Mouse (Mus musculus): Measurements from ENCODE around the gene Rbks. TPM values are rescaled to one million over a fixed set of nuclear protein-coding genes. Genes with fewer than 3 reads are reported as not detected.

Rbks gene
- total and polyA plus RNA-seq, 2 experiments from 2014 or later, result 2.2 to 2.9 TPM

DNA sequence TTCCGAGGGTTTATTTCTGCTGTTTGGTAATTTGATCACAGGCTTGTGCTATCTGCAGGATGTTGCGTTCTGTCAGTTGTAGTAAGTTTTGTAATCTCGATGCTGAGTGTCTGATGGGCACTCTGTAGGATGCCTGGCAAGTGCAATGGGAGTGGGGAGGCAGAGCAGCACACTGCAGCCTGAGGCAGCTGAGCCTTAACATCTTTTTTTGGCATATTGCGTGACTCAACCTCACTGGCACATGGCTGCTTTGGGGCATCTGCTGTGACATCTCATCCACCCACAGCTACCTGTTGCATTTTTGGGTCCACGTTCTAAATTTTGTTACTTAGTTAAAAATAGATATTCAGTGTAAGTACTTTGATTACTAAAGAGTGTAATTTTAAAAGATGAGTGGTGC, 7.5 kb upstream of the Rbks start:
- 88% methylated on average over 5 of the region's 5 CpGs for WGBS
- Histone ChIP-seq H3K9me3 (ENCODE audit: low read length) (no peaks in the 10 kb centered on the region), H3K27me3 (ENCODE audit: insufficient read depth, low read length) (no peaks in the 10 kb centered on the region), H3K27ac (ENCODE audit: low read depth, low read length) (no peak overlapping the region), H3K4me3 (ENCODE audit: low read depth, low read length) (no peak overlapping the region), H3K36me3 (ENCODE audit: insufficient read depth, low read length) (peaks cover 4% of the 10 kb centered on the region; the same call in 1 of the 2 replicates), H3K4me2 (ENCODE audit: low read depth, low read length, poor library complexity, severe bottlenecking) (no peak overlapping the region), H3K9ac (replicated peaks; ENCODE audit: low read length, poor library complexity, severe bottlenecking) (no peak overlapping the region), H3K4me1 (ENCODE audit: insufficient read depth, low read length) (no peaks in the 10 kb centered on the region)
- TF ChIP-seq CTCF (IDR thresholded peaks at IDR 0.05), result no peak
- ATAC-seq (ENCODE audit: low FRiP score) (no peak), DNase-seq (ENCODE audit: low spot score) (no peak)

DNA sequence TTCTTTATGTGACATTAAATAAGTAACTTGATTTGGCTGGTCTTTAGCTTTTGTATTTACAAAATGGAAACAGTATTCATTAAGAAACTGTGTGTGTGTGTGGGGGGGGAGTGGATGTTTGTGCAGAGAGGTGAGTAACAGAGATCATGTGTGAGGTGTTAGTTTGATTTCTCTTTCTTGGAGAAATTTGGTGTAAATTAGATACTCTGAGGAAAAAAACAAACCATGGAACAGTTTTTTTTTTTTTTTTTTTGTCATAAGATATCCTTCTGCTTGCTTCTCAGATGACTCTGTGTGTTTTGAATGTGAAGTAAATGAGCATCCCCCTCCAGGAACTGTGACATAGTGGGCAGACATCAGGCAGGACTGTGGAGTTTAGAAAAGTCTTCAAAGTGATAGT, 2.0 kb upstream of the Rbks start:
- Histone ChIP-seq H3K9me3 (ENCODE audit: low read length) (no peaks in the 10 kb centered on the region), H3K27ac (ENCODE audit: low read depth, low read length) (no peak overlapping the region), H3K4me3 (ENCODE audit: low read depth, low read length) (no peak overlapping the region), H3K4me1 (ENCODE audit: insufficient read depth, low read length) (0 out of 2 replicates have a peak, but pooled peaks cover 4% of the 10 kb centered on the region), H3K9ac (replicated peaks; ENCODE audit: low read length, poor library complexity, severe bottlenecking) (no peak overlapping the region), H3K36me3 (ENCODE audit: insufficient read depth, low read length) (no peaks in the 10 kb centered on the region), H3K27me3 (ENCODE audit: insufficient read depth, low read length) (no peaks in the 10 kb centered on the region), H3K4me2 (ENCODE audit: low read depth, low read length, poor library complexity, severe bottlenecking) (no peak overlapping the region)
- TF ChIP-seq CTCF (IDR thresholded peaks at IDR 0.05), result no peak
- no peak for ATAC-seq (ENCODE audit: low FRiP score)
- DNase-seq (ENCODE audit: low spot score), result no peak

DNA sequence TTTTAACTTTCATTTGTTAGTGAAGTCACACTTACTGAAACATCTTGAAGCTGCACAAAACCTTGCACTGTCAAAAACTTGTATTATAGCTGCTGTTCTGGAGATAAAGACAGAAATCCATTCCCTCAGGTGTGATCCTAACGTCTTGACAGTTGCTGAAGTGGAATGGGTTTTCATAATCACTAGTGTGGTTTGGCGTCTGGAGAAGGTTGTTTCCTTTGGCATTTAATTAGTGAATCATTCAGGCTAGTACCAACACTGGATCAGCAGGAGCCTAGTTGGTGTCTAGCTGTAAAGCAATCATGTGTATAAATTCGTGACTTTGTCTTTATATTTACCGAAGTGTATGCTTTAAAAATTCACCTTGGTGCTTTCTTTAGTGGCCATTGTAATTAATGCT, 1.5 kb upstream of the Rbks start:
- no peak overlapping the region for H3K9ac ChIP-seq (replicated peaks; ENCODE audit: low read length, poor library complexity, severe bottlenecking)
- no peaks in the 10 kb centered on the region for H3K9me3 ChIP-seq (ENCODE audit: low read length)
- H3K27ac ChIP-seq (ENCODE audit: low read depth, low read length), result no peak overlapping the region
- no peak for TF ChIP-seq CTCF (IDR thresholded peaks at IDR 0.05)
- no peaks in the 10 kb centered on the region for H3K27me3 ChIP-seq (ENCODE audit: insufficient read depth, low read length)
- H3K36me3 ChIP-seq (ENCODE audit: insufficient read depth, low read length), result no peaks in the 10 kb centered on the region
- no peak for ATAC-seq (ENCODE audit: low FRiP score)
- 0 out of 2 replicates have a peak, but pooled peaks cover 4% of the 10 kb centered on the region for H3K4me1 ChIP-seq (ENCODE audit: insufficient read depth, low read length)
- WGBS, result 45% methylated on average over 4 of the region's 4 CpGs
- H3K4me2 ChIP-seq (ENCODE audit: low read depth, low read length, poor library complexity, severe bottlenecking), result peak overlapping the region; percentile 72; the same call in 1 of the 2 replicates
- DNase-seq (ENCODE audit: low spot score), result no peak
- peak overlapping the region; percentile 70; the same call in 1 of the 2 replicates for H3K4me3 ChIP-seq (ENCODE audit: low read depth, low read length)

DNA sequence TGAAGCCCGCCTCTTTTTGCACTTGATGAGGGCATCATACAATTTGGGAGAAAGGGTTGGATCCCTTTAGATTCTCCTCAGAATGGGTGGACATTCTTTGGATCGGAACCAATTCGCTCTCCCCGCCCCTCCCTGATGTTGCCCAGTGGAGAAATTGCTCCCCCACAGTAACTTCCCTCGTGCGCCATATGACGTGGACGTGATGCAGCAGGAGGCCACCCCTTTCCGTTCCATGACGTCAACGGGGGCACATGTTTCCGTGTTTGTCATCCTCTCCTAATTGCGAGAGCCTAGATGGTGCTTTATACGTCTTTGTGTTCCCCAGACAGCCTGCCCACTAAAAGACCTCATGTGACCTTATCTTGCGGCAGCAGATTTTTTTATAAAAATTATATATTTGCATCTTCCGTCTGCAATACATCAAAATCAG, 885 bp upstream of the Rbks start:
- Histone ChIP-seq H3K27ac (ENCODE audit: low read depth, low read length) (peak overlapping the region; percentile 74), H3K4me1 (ENCODE audit: insufficient read depth, low read length) (0 out of 2 replicates have a peak, but pooled peaks cover 4% of the 10 kb centered on the region), H3K4me2 (ENCODE audit: low read depth, low read length, poor library complexity, severe bottlenecking) (peak overlapping the region; percentile 72), H3K4me3 (ENCODE audit: low read depth, low read length) (peak overlapping the region; percentile 70), H3K36me3 (ENCODE audit: insufficient read depth, low read length) (no peaks in the 10 kb centered on the region), H3K9me3 (ENCODE audit: low read length) (no peaks in the 10 kb centered on the region), H3K27me3 (ENCODE audit: insufficient read depth, low read length) (no peaks in the 10 kb centered on the region), H3K9ac (replicated peaks; ENCODE audit: low read length, poor library complexity, severe bottlenecking) (peak overlapping the region; percentile 76)
- ATAC-seq (ENCODE audit: low FRiP score), result peak; percentile 85
- TF ChIP-seq CTCF (IDR thresholded peaks at IDR 0.05), result no peak
- WGBS, result 2% methylated on average over 16 of the region's 16 CpGs
- peak; percentile 86 for DNase-seq (ENCODE audit: low spot score)

DNA sequence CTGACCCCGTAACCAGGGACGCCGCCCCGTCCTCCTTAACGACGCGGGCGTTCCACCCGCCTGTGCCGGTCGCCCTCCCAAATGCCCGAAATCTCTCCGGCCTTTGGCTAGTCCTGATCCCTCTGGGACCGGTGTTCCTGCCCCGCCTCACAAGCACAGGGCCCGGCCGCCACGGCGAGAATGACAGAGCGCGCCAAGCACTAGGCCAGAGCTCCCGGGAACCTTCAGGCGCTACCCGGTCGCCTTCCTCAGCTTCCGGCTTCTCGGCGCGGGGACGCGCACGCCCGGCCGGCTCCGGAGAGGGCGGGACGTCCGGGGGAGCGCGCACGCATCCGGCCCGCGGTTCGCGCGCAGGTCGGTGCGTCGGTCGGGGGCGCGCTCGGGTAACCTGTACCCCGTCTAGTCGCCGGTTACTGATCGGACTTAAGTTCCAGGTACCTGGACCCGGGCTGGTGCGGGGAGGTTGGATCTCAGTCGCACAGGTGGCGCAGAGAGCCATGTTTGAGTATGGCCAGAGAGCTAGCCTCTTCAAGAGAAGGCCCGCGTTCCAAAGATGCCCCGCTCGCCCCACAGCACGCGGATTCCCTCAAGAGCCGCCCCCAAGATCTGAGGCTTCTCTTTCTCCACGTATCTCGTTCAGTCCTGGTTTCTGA, 343 bp upstream of the Rbks start, which contains the start of gene Babam2:
Gene Babam2 (plus strand): TSS at position 41 of the 653 bp plus-strand sequence.
- H3K4me3 ChIP-seq (ENCODE audit: low read depth, low read length), result peak within 1 kb of the TSS; percentile 70
- ATAC-seq (ENCODE audit: low FRiP score) (peak; percentile 96), DNase-seq (ENCODE audit: low spot score) (peak; percentile 91)
- peak within 1 kb of the TSS; percentile 76 for H3K9ac ChIP-seq (replicated peaks; ENCODE audit: low read length, poor library complexity, severe bottlenecking)
- H3K4me1 ChIP-seq (ENCODE audit: insufficient read depth, low read length), result 0 out of 2 replicates have a peak, but pooled peaks cover 4% of the 10 kb centered on the region
- H3K36me3 ChIP-seq (ENCODE audit: insufficient read depth, low read length), result no peaks in the 10 kb centered on the region
- WGBS, result under 1% methylated on average over 71 of the region's 71 CpGs
- no peaks in the 10 kb centered on the region for H3K9me3 ChIP-seq (ENCODE audit: low read length)
- H3K27me3 ChIP-seq (ENCODE audit: insufficient read depth, low read length), result no peaks in the 10 kb centered on the region
- no peak for TF ChIP-seq CTCF (IDR thresholded peaks at IDR 0.05)
- peak within 1 kb of the TSS; percentile 72 for H3K4me2 ChIP-seq (ENCODE audit: low read depth, low read length, poor library complexity, severe bottlenecking)
- peak within 1 kb of the TSS; percentile 74 for H3K27ac ChIP-seq (ENCODE audit: low read depth, low read length)

DNA sequence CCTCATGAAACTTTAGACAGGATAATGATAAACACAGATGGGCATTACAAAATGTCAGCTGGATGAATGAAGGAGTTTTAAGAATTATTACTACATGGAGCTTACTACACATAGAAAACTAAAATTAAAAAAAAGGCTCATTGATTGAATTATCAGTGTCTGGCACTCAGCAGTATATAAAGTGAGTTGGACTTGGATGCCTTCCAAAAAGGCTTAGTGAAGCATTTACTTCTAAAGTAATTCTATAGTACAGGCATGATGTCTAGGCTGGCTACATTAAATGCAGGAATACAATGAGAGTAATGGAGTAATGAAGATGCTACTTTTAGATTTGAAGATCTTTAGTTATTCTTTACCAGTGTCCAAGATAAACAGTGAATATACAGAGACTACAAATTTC, 4.2 kb downstream of the Rbks start:
- H3K9me3 ChIP-seq (ENCODE audit: low read length), result no peaks in the 10 kb centered on the region
- H3K4me2 ChIP-seq (ENCODE audit: low read depth, low read length, poor library complexity, severe bottlenecking), result no peak overlapping the region
- no peak for ATAC-seq (ENCODE audit: low FRiP score)
- no peaks in the 10 kb centered on the region for H3K27me3 ChIP-seq (ENCODE audit: insufficient read depth, low read length)
- H3K9ac ChIP-seq (replicated peaks; ENCODE audit: low read length, poor library complexity, severe bottlenecking), result no peak overlapping the region
- H3K4me1 ChIP-seq (ENCODE audit: insufficient read depth, low read length), result 0 out of 2 replicates have a peak, but pooled peaks cover 4% of the 10 kb centered on the region
- no peak for TF ChIP-seq CTCF (IDR thresholded peaks at IDR 0.05)
- H3K4me3 ChIP-seq (ENCODE audit: low read depth, low read length), result no peak overlapping the region
- DNase-seq (ENCODE audit: low spot score), result no peak
- no peaks in the 10 kb centered on the region for H3K36me3 ChIP-seq (ENCODE audit: insufficient read depth, low read length)
- H3K27ac ChIP-seq (ENCODE audit: low read depth, low read length), result no peak overlapping the region
